Mouse (Mus musculus) heart, embryonic 16.5 days (tissue): ENCODE data around the gene Thsd7b. TPM values are rescaled to one million over a fixed set of nuclear protein-coding genes. Genes with fewer than 3 reads are reported as not detected.

Experiments
- ATAC-seq: fragments of 200-750 bp; cut with Nextera tagmentation; replicated peaks from 2 replicates; pipeline ENCODE4 v1.8.0; 2017; ENCODE audit warnings: moderate number of reproducible peaks; ENCODE audit not compliant: insufficient read depth, low FRiP score; ENCODE audit errors: extremely low read depth
- H3K27ac ChIP-seq: fragments of 300-500 bp; sonication (generic); 2 replicates; pipeline ENCODE4 v1.5.1; 2014; ENCODE audit warnings: mild to moderate bottlenecking, low read length, control low read depth, moderate library complexity
- H3K27me3 ChIP-seq: fragments of 300-500 bp; sonication (generic); 2 replicates; pipeline ENCODE4 v1.6.1; 2014; ENCODE audit warnings: low read length, mixed read lengths; ENCODE audit not compliant: control insufficient read depth, insufficient read depth
- H3K36me3 ChIP-seq: fragments of 300-500 bp; sonication (generic); 2 replicates; pipeline ENCODE4 v1.6.1; 2014; ENCODE audit not compliant: control insufficient read depth, insufficient read depth
- H3K4me1 ChIP-seq: fragments of 300-500 bp; sonication (generic); 2 replicates; pipeline ENCODE4 v1.6.1; 2014; ENCODE audit warnings: low read length, mixed read lengths; ENCODE audit not compliant: control insufficient read depth, insufficient read depth
- H3K4me2 ChIP-seq: fragments of 300-500 bp; sonication (generic); 2 replicates; pipeline ENCODE4 v1.6.1; 2014; ENCODE audit warnings: low read depth, mild to moderate bottlenecking, control low read depth, low read length
- H3K4me3 ChIP-seq: fragments of 300-500 bp; sonication (generic); 2 replicates; pipeline ENCODE4 v1.5.1; 2014; ENCODE audit warnings: mild to moderate bottlenecking, control low read depth, low read length
- H3K9ac ChIP-seq: fragments of 300-500 bp; sonication (generic); 2 replicates; pipeline ENCODE4 v1.6.1; 2014; ENCODE audit warnings: low read length, control low read depth
- H3K9me3 ChIP-seq: fragments of 300-500 bp; sonication (generic); replicated peaks from 2 replicates; pipeline ENCODE4 v1.6.1; 2016; ENCODE audit warnings: low read length; ENCODE audit not compliant: control insufficient read depth
- WGBS: fragments of 180-500 bp; shearing (Covaris S2); extraction: QIAGEN DNeasy Blood & Tissue Kit; methylation state at CpG from one replicate; pipeline ENCODE4 v1.1.7; 2014; 5-methylcytosine and 5-hydroxymethylcytosine counted together
- polyA plus RNA-seq: library from polyadenylated mRNA; unstranded; fragments of >200 nt; fragmentation: Nextera tagmentation; extraction: Ambion mirVana; gene quantifications from 2 replicates; pipeline ENCODE4 v1.2.1, GENCODE M21; 2015

Thsd7b gene
- polyA plus RNA-seq, 1 experiment from 2014 or later, result 1.7 TPM

DNA sequence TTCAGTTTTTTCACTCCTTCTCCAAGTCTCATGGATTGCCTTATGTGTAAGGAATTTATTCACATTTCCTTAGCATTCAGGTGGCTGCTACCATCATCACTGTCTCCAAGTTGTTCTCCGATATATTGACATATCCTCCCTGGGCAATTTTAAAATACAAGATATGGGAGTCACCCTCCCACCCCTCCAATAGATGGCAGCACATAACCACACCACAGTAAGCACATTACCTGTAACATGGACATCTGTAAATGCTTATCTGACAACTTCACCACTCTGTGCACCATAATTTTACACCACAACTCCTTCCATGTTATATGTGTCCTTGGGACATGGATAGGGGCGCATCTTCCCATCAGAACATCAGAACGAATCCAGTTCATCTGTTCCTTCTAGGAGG lies 218.0 kb downstream of the Thsd7b start:
- H3K4me3 ChIP-seq, result no peak overlapping the region
- no peak overlapping the region for H3K4me2 ChIP-seq
- H3K9ac ChIP-seq, result no peak overlapping the region
- H3K27me3 ChIP-seq, result no peaks in the 10 kb centered on the region
- H3K9me3 ChIP-seq, result no peaks in the 10 kb centered on the region
- no peak for ATAC-seq
- 80% methylated on average over 3 of the region's 3 CpGs for WGBS
- no peaks in the 10 kb centered on the region for H3K36me3 ChIP-seq
- no peaks in the 10 kb centered on the region for H3K4me1 ChIP-seq
- no peak overlapping the region for H3K27ac ChIP-seq

DNA sequence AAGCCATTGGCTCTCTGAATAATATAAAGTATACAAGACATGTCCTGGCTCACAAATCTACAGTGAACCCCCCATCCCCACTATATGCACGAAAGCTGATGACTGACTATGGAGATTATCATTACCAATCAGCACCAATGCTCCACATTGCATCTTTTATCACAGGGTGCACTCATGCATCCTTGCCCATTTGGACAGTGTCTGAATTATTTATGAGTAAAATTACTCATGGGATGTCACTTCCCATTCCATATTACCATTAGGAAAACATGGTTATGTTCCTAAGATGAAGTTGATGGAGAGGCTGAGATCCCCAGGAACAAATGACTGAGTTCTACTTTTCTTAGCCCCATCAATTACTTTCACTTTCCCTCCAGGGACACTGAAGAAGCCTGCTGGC lies 220.8 kb downstream of the Thsd7b start:
- Histone ChIP-seq H3K4me1 (no peaks in the 10 kb centered on the region), H3K9ac (no peak overlapping the region), H3K9me3 (no peaks in the 10 kb centered on the region), H3K27ac (no peak overlapping the region), H3K4me2 (no peak overlapping the region), H3K27me3 (no peaks in the 10 kb centered on the region), H3K4me3 (no peak overlapping the region), H3K36me3 (no peaks in the 10 kb centered on the region)
- WGBS, result 65% methylated on average over 1 of the region's 1 CpGs
- no peak for ATAC-seq

DNA sequence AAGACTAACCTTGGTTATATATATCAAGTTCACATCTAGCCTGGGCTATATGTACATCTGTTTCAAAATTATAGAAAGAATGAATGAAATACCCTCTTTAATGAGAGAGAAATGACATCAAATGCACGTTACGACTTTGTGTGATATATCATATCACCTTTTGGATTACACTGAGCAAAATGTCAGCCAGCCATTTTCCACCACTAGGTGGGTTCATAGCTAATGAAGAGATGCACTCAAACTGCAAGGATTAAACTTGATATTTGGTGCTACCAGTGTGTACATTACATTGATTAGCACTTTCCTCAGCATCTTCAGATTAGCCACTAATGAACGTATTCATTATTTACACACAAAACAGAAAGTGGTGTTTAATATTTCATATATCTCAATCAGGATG lies 228.6 kb downstream of the Thsd7b start:
- Histone ChIP-seq H3K27ac (no peak overlapping the region), H3K4me1 (no peaks in the 10 kb centered on the region), H3K36me3 (no peaks in the 10 kb centered on the region), H3K9ac (no peak overlapping the region), H3K27me3 (no peaks in the 10 kb centered on the region), H3K9me3 (no peaks in the 10 kb centered on the region), H3K4me2 (no peak overlapping the region), H3K4me3 (no peak overlapping the region)
- no peak for ATAC-seq
- WGBS, result 72% methylated on average over 3 of the region's 3 CpGs

DNA sequence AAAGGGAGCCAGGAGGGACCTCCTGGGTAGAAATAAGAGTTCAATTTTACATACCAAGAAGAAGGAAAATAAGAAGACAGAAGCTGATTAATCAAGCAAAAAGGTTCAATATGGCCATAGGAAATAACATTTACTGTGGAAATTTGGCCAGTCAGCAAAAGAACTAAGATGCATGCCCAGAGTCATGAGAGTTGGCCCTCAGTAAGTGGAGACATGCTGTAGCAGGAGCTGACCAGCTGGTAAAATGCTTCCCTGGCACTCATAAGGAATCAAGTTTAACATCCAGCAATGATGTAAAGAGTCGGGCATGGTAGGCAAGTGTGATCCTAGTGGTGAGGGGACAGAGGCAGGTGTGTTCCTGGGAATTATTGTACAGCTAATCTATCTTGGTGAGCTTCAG lies 243.3 kb downstream of the Thsd7b start:
- Histone ChIP-seq H3K4me2 (no peak overlapping the region), H3K4me3 (no peak overlapping the region), H3K27ac (no peak overlapping the region), H3K9ac (no peak overlapping the region), H3K9me3 (no peaks in the 10 kb centered on the region), H3K27me3 (no peaks in the 10 kb centered on the region), H3K36me3 (no peaks in the 10 kb centered on the region), H3K4me1 (no peaks in the 10 kb centered on the region)
- WGBS, result 88% methylated on average over 1 of the region's 1 CpGs
- ATAC-seq, result no peak

- H3K4me2 ChIP-seq, result no peak overlapping the region
- H3K4me1 ChIP-seq, result no peaks in the 10 kb centered on the region
- no peak overlapping the region for H3K4me3 ChIP-seq
- H3K27me3 ChIP-seq, result no peaks in the 10 kb centered on the region
- no peak for ATAC-seq
- no peak overlapping the region for H3K27ac ChIP-seq
- H3K36me3 ChIP-seq, result no peaks in the 10 kb centered on the region
- H3K9ac ChIP-seq, result no peak overlapping the region
- WGBS, result 88% methylated on average over 5 of the region's 5 CpGs
- H3K9me3 ChIP-seq, result no peaks in the 10 kb centered on the region
Observed at GRCm38 (mm10) chr1:129519751-129520150, 246.6 kb downstream of the Thsd7b start.

DNA sequence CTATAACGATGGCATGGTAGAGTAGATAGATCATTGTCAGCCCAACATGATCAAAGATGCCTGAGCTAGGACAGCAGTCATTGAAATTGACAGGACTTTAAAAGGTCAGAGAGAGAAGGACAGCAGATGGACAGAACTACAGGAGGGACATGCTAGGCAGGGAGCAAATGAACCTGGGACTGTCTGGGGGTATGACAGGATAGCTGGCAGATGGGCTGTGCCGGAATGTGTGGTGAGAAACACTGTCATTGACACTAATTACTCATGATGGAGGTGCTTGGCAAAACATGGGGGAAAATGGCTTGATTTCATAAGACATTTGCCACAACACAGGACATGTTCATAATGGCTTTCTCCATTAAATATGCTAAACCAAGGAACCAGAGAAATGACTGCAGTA lies 253.9 kb downstream of the Thsd7b start:
- no peaks in the 10 kb centered on the region for H3K9me3 ChIP-seq
- 76% methylated on average over 2 of the region's 2 CpGs for WGBS
- no peaks in the 10 kb centered on the region for H3K36me3 ChIP-seq
- no peaks in the 10 kb centered on the region for H3K4me1 ChIP-seq
- H3K9ac ChIP-seq, result no peak overlapping the region
- ATAC-seq, result no peak
- no peak overlapping the region for H3K27ac ChIP-seq
- H3K27me3 ChIP-seq, result no peaks in the 10 kb centered on the region
- no peak overlapping the region for H3K4me3 ChIP-seq
- no peak overlapping the region for H3K4me2 ChIP-seq

GRCm38 (mm10) chr1:129532206-129532605 lies 259.1 kb downstream of the Thsd7b start:
- H3K4me2 ChIP-seq, result no peak overlapping the region
- H3K4me3 ChIP-seq, result no peak overlapping the region
- H3K36me3 ChIP-seq, result no peaks in the 10 kb centered on the region
- H3K27me3 ChIP-seq, result no peaks in the 10 kb centered on the region
- H3K9ac ChIP-seq, result no peak overlapping the region
- WGBS, result 90% methylated on average over 3 of the region's 3 CpGs
- no peaks in the 10 kb centered on the region for H3K9me3 ChIP-seq
- ATAC-seq, result no peak
- H3K4me1 ChIP-seq, result no peaks in the 10 kb centered on the region
- no peak overlapping the region for H3K27ac ChIP-seq

- no peak overlapping the region for H3K27ac ChIP-seq
- WGBS, result 78% methylated on average over 2 of the region's 2 CpGs
- no peak overlapping the region for H3K4me2 ChIP-seq
- no peak overlapping the region for H3K9ac ChIP-seq
- no peak for ATAC-seq
- H3K9me3 ChIP-seq, result no peaks in the 10 kb centered on the region
- H3K4me1 ChIP-seq, result peaks cover 6% of the 10 kb centered on the region; the same call in 1 of the 2 replicates
- H3K27me3 ChIP-seq, result no peaks in the 10 kb centered on the region
- no peaks in the 10 kb centered on the region for H3K36me3 ChIP-seq
- no peak overlapping the region for H3K4me3 ChIP-seq
Observed at GRCm38 (mm10) chr1:129538508-129538907, 265.4 kb downstream of the Thsd7b start.

GRCm38 (mm10) chr1:129538970-129539369 lies 265.9 kb downstream of the Thsd7b start:
- WGBS, result 87% methylated on average over 4 of the region's 4 CpGs
- no peaks in the 10 kb centered on the region for H3K36me3 ChIP-seq
- H3K27me3 ChIP-seq, result no peaks in the 10 kb centered on the region
- no peaks in the 10 kb centered on the region for H3K9me3 ChIP-seq
- no peak overlapping the region for H3K4me3 ChIP-seq
- no peak for ATAC-seq
- H3K9ac ChIP-seq, result no peak overlapping the region
- H3K4me1 ChIP-seq, result peaks cover 6% of the 10 kb centered on the region; the same call in 1 of the 2 replicates
- no peak overlapping the region for H3K27ac ChIP-seq
- H3K4me2 ChIP-seq, result no peak overlapping the region

- Histone ChIP-seq H3K4me3 (no peak overlapping the region), H3K4me2 (no peak overlapping the region), H3K27ac (no peak overlapping the region), H3K36me3 (no peaks in the 10 kb centered on the region), H3K9ac (no peak overlapping the region), H3K9me3 (no peaks in the 10 kb centered on the region), H3K4me1 (peaks cover 6% of the 10 kb centered on the region; the same call in 1 of the 2 replicates), H3K27me3 (no peaks in the 10 kb centered on the region)
- ATAC-seq, result no peak
- WGBS, result 45% methylated on average over 1 of the region's 1 CpGs
Observed at GRCm38 (mm10) chr1:129540751-129541150, 267.6 kb downstream of the Thsd7b start.
